Comparison of ENCODE assay signal across 8 mouse cellular contexts in the genomic region with DNA sequence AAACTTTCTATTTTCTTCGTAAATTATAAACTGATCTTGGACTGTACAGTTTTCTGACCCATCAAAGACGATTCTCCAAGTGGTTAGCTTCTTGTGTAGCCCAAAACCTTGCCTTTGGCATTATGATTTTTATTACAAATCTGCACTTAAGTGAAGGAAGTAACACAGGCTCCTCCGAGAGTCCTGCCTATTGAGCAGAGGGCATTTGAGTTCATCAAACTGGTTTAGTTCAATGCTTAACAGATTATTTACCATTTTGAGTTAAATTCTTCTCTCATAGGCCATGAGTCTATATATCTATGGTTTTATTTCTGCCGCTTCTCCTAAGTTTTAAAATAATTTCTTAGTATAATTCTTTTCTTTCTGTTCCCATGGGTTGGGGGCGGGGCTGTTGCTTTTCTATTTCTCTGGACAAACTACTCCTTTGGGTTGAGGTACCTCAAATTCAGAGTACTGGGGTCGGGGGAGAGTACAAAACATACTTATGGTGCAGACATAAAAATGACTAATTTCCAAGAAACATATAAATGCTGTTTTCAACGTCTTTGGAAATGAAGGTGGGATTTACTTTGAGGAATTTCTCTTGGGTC. TPM values are rescaled to one million over a fixed set of nuclear protein-coding genes. Genes with fewer than 3 reads are reported as not detected.
DNase-seq lines count a peak whose midpoint lies in the region; ATAC-seq and TF ChIP-seq lines count a peak whose summit lies in the region.

No protein-coding gene starts in this region.

- H3K36me3 ChIP-seq in kidney, embryonic 14.5 days (ENCODE audit: control insufficient read depth, insufficient read depth, low read length), result no peaks in the 10 kb centered on the region
- peaks cover 3% of the 10 kb centered on the region; the same call in 1 of the 2 replicates for H3K36me3 ChIP-seq in heart, adult 2 months (ENCODE audit: control insufficient read depth, insufficient read depth, low read length)
- H3K36me3 ChIP-seq in midbrain, embryonic 11.5 days (ENCODE audit: control insufficient read depth, insufficient read depth, low read length), result no peaks in the 10 kb centered on the region

- TF ChIP-seq CTCF in heart, adult 2 months (IDR thresholded peaks at IDR 0.05), result no peak

- TF ChIP-seq POLR2A in heart, adult 2 months (IDR thresholded peaks at IDR 0.05; ENCODE audit: insufficient read depth, low read depth, low read length), result no peak

- intact Hi-C loops in heart, adult 2 months (cut with DNase I), result loop anchor here (1.0 to 10.0 kb wide), 6 partner anchors 60 to 1798 kb away; a partner anchor contains a TSS

- 0 out of 2 replicates have a peak, but pooled peaks cover 1% of the 10 kb centered on the region for H3K79me2 ChIP-seq in heart, adult 2 months (replicated peaks; ENCODE audit: control insufficient read depth, insufficient read depth, low read length)

- H3K4me3 ChIP-seq in kidney, embryonic 14.5 days (ENCODE audit: low read length), result peak overlapping the region; percentile 75; the same call in 1 of the 2 replicates
- H3K4me3 ChIP-seq in heart, adult 2 months, result peak overlapping the region; percentile 77
- H3K4me3 ChIP-seq in midbrain, embryonic 11.5 days (ENCODE audit: low read depth, low read length), result peak overlapping the region; percentile 54; the same call in 1 of the 2 replicates

- peak overlapping the region; percentile 77 for H3K4me2 ChIP-seq in kidney, embryonic 14.5 days (replicated peaks; ENCODE audit: low read depth, low read length)
- H3K4me2 ChIP-seq in midbrain, embryonic 11.5 days, result peak overlapping the region; percentile 81

- H3K27ac ChIP-seq in kidney, embryonic 14.5 days (ENCODE audit: low read depth, low read length), result peak overlapping the region; percentile 99
- H3K27ac ChIP-seq in heart, adult 2 months, result peak overlapping the region; percentile 97
- peak overlapping the region; percentile 93; the same call in 1 of the 2 replicates for H3K27ac ChIP-seq in midbrain, embryonic 11.5 days (ENCODE audit: low read depth, low read length)

- H3K9ac ChIP-seq in kidney, embryonic 14.5 days (ENCODE audit: low read depth, low read length), result peak overlapping the region; percentile 95
- peak overlapping the region; percentile 59; the same call in 1 of the 2 replicates for H3K9ac ChIP-seq in heart, adult 2 months (ENCODE audit: low read depth, low read length)
- H3K9ac ChIP-seq in midbrain, embryonic 11.5 days (ENCODE audit: low read length), result peak overlapping the region; percentile 89

- no peak for TF ChIP-seq EP300 in heart, adult 2 months (IDR thresholded peaks at IDR 0.05; ENCODE audit: insufficient read depth, low read depth, low read length)

- H3K27me3 ChIP-seq in kidney, embryonic 14.5 days (ENCODE audit: control insufficient read depth, insufficient read depth, low read length), result no peaks in the 10 kb centered on the region
- no peaks in the 10 kb centered on the region for H3K27me3 ChIP-seq in heart, adult 2 months (ENCODE audit: control insufficient read depth, insufficient read depth, low read length)
- H3K27me3 ChIP-seq in midbrain, embryonic 11.5 days (ENCODE audit: control insufficient read depth, insufficient read depth, low read length), result no peaks in the 10 kb centered on the region

- 28% methylated on average over 7 of the region's 7 CpGs for WGBS in kidney, embryonic 14.5 days
- WGBS in heart, adult 2 months, result 23% methylated on average over 7 of the region's 7 CpGs
- WGBS in midbrain, embryonic 11.5 days, result 24% methylated on average over 7 of the region's 7 CpGs

- H3K9me3 ChIP-seq in kidney, embryonic 14.5 days (ENCODE audit: control insufficient read depth, low read length), result no peaks in the 10 kb centered on the region
- no peaks in the 10 kb centered on the region for H3K9me3 ChIP-seq in midbrain, embryonic 11.5 days (ENCODE audit: control insufficient read depth, low read length)

- DNase-seq in kidney, adult 9 months, result no peak
- peak; percentile 52 for DNase-seq in c-Kit-negative CD71-positive TER-119-positive erythroid progenitor cells, embryonic 14.5 days (ENCODE audit: low read depth, low spot score)
- no peak for DNase-seq in heart, adult 2 months
- DNase-seq in kidney, postnatal 14 days, result peak; percentile 10
- DNase-seq in midbrain, embryonic 11.5 days (ENCODE audit: low spot score, missing footprints), result no peak
- DNase-seq in left cerebral cortex, adult 11 months (ENCODE audit: low spot score), result no peak
- no peak for DNase-seq in right cerebral cortex, adult 2 months (ENCODE audit: low spot score in 2 of 2)

- ATAC-seq in kidney, embryonic 14.5 days (ENCODE audit: low FRiP score, low TSS enrichment), result no peak
- no peak for ATAC-seq in midbrain, embryonic 11.5 days (ENCODE audit: low FRiP score)

- peaks cover 3% of the 10 kb centered on the region; the same call in 1 of the 2 replicates for H3K4me1 ChIP-seq in kidney, embryonic 14.5 days (ENCODE audit: control insufficient read depth, insufficient read depth, low read length)
- peaks cover 3% of the 10 kb centered on the region for H3K4me1 ChIP-seq in heart, adult 2 months (ENCODE audit: control insufficient read depth, insufficient read depth, low read length)
- H3K4me1 ChIP-seq in midbrain, embryonic 11.5 days (ENCODE audit: control insufficient read depth, insufficient read depth, low read length), result peaks cover 8% of the 10 kb centered on the region; the same call in 1 of the 2 replicates

RNA-seq across cellular contexts. Expression of a gene that starts 0.6 kb away (rescaled TPM):
- polyA plus RNA-seq in kidney, embryonic 14.5 days (2014; fragmentation: Nextera tagmentation; extraction: Ambion mirVana), result 17.6 and 20.4 TPM in 2 replicates
- total RNA-seq in heart, adult 2 months (2021), result 10 to 100 TPM; 20.4 to 28.8 TPM
- 1.3 and 3.2 TPM in 2 replicates for polyA plus RNA-seq in heart, adult 2 months (2012; rRNA removed)
- polyA plus RNA-seq in midbrain, embryonic 11.5 days (2014; fragmentation: Nextera tagmentation; extraction: Ambion mirVana), result 24.8 and 28.9 TPM in 2 replicates

RNA-seq across cellular contexts. Expression of a gene that starts 2.0 kb away (rescaled TPM):
- 2.9 and 3.1 TPM in 2 replicates for polyA plus RNA-seq in kidney, embryonic 14.5 days (2014; fragmentation: Nextera tagmentation; extraction: Ambion mirVana)
- total RNA-seq in heart, adult 2 months (2021), result 1 to 10 TPM; 8.8 to 9.8 TPM
- polyA plus RNA-seq in heart, adult 2 months (2012; rRNA removed), result 2.4 and 4.9 TPM in 2 replicates
- polyA plus RNA-seq in midbrain, embryonic 11.5 days (2014; fragmentation: Nextera tagmentation; extraction: Ambion mirVana), result 1.6 and 1.7 TPM in 2 replicates

RNA-seq across cellular contexts. Expression of a gene that starts 41.6 kb away (rescaled TPM):
- 113 and 136 TPM in 2 replicates for polyA plus RNA-seq in kidney, embryonic 14.5 days (2014; fragmentation: Nextera tagmentation; extraction: Ambion mirVana)
- 10 to 100 TPM; 47.3 to 51.7 TPM for total RNA-seq in heart, adult 2 months (2021)
- 1.7 and 2.5 TPM in 2 replicates for polyA plus RNA-seq in heart, adult 2 months (2012; rRNA removed)
- 99.4 and 124 TPM in 2 replicates for polyA plus RNA-seq in midbrain, embryonic 11.5 days (2014; fragmentation: Nextera tagmentation; extraction: Ambion mirVana)

RNA-seq across cellular contexts. Expression of a gene that starts 47.4 kb away (rescaled TPM):
- polyA plus RNA-seq in kidney, embryonic 14.5 days (2014; fragmentation: Nextera tagmentation; extraction: Ambion mirVana), result 12.0 and 14.7 TPM in 2 replicates
- total RNA-seq in heart, adult 2 months (2021), result 1 to 10 TPM; 1.5 to 2.3 TPM
- polyA plus RNA-seq in heart, adult 2 months (2012; rRNA removed), result 1.1 and 1.6 TPM in 2 replicates
- 7.4 and 9.8 TPM in 2 replicates for polyA plus RNA-seq in midbrain, embryonic 11.5 days (2014; fragmentation: Nextera tagmentation; extraction: Ambion mirVana)

RNA-seq across cellular contexts. Expression of a gene that starts 48.8 kb away (rescaled TPM):
- polyA plus RNA-seq in kidney, embryonic 14.5 days (2014; fragmentation: Nextera tagmentation; extraction: Ambion mirVana), result 2.9 and 5.3 TPM in 2 replicates
- 1 to 10 TPM; 1.4 to 2.8 TPM for total RNA-seq in heart, adult 2 months (2021)
- polyA plus RNA-seq in heart, adult 2 months (2012; rRNA removed), result 0.61 TPM in 1 of 2 replicates, not detected in the other
- 1.9 and 2.2 TPM in 2 replicates for polyA plus RNA-seq in midbrain, embryonic 11.5 days (2014; fragmentation: Nextera tagmentation; extraction: Ambion mirVana)

Comparison
In these comparisons a context has a peak if more than half of its experiments do, and no peak if none do; other contexts are left out.
1. DNase-seq: peak in c-Kit-negative CD71-positive TER-119-positive erythroid progenitor cells, embryonic 14.5 days (single experiment) and kidney, postnatal 14 days (single experiment); none in kidney, adult 9 months (single experiment), heart, adult 2 months (0 of 2), midbrain, embryonic 11.5 days (single experiment), left cerebral cortex, adult 11 months (single experiment) and right cerebral cortex, adult 2 months (0 of 2).
2. RNA of a gene that starts 41.6 kb away (polyA plus RNA-seq): 99.4 to 124 TPM in midbrain, embryonic 11.5 days and 113 to 136 TPM in kidney, embryonic 14.5 days; 1.7 to 2.5 TPM in heart, adult 2 months; every median in the first group is over 10 times any median in the second.
3. Peak in every context shown above with its lines, with median percentiles within 50 percentile points of each other: H3K27ac ChIP-seq, H3K4me3 ChIP-seq and H3K9ac ChIP-seq.